Mouse (Mus musculus) forelimb bud, embryonic 11.5 days (tissue): ENCODE results near the gene Klhl40.

Experiments used
- DNase-seq: peaks from one replicate; pipeline ENCODE4 v3.0.0-alpha.2; 2012; ENCODE audit warnings: low read depth, low spot score

The Klhl40 gene

DNA sequence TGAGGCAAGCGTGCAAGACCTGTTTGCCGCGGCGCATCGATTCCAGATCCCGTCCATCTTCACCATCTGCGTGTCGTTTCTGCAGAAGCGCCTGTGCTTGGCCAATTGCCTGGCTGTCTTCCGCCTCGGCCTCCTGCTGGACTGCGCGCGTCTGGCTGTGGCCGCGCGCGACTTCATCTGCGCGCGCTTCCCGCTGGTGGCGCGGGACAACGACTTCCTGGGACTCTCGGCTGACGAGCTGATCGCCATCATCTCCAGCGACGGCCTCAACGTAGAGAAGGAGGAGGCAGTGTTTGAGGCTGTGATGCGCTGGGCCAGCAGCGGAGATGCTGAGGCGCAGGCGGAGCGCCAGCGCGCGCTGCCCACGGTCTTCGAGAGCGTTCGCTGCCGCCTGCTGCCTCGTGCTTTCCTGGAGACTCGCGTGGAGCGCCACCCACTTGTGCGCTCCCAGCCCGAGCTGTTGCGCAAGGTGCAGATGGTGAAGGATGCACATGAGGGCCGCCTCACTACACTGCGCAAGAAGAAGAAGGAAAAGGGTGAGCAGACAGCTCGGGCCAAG is 738 bp downstream of the Klhl40 start:
- no peak for DNase-seq

DNA sequence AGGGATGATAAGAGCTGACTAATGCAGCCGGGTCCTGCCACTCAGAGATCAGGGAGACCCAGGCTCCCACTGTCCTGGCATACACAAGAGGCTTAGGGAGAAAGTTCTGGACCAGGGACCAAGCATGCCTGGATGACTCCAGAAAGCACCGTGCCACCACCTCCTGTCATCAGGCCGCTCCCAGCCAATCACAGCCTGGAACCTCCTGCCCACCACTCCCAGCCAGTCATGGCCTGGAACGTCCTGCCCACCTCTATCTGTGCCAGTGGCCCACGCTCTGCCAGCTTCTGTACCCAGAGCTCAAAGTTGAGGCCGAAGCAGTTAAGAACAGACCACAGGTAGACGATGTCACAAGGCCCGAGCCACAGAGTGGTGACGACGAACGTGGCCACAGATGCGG is 7.4 kb downstream of the Klhl40 start:
- DNase-seq, result no peak

DNA sequence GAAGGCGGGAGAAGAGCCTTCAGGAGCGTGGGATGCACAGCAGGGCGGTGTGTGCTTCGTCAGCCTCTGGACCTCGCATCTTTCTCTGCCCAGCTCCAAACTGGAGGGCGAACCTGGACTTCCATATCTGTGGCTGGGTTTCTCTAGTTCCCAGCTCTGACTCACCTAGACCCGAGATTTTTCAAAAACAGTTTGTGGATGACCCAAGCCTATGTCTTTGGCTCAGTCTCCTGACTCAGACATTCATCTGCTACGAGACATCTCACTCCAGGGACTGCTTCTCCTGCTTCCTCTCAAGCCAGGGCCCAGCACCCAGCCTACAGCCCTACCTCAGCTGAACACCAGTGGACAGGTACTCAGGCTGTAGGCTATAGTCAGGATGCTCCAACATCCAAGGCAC is 7.9 kb downstream of the Klhl40 start:
- DNase-seq, result no peak

DNA sequence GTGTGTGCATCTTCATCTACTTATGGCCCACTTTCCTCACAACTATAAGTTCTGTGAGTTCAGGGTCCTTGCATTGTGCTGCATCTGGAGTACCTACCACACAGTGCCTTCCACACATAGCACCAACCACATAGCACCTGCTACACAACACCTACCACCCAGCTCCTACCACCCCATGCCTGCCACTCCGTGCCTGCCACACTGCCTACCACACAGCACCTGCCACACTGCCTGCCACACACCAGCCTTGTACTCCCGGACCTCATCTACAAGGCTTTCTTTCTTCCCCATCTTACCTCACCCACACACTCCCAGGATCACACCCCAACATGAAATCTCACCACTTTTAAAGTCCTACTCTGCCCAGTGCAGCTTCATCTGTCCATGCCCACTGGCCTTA is 9.0 kb downstream of the Klhl40 start:
- DNase-seq, result no peak

DNA sequence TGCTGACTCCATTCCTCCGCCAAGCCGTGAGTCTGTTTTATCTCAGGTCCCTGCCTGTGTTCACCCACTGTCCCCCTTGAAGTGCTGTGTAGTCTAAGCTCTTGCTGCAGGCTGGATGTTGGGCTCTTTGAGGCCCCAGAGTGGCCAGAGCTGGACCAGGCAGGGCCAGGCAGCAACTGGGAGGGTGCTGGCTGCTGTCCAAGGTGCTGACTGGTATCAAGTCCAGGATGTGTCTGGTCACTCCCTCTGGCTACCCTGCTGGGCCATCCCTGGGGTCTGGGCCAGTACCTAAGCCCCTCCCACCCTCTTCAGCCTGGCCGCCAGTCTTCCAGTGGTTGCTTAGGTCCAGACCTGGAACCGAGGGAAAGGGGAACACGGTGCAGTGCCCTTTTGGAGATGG is 13.8 kb downstream of the Klhl40 start:
- peak; percentile 73 for DNase-seq

DNA sequence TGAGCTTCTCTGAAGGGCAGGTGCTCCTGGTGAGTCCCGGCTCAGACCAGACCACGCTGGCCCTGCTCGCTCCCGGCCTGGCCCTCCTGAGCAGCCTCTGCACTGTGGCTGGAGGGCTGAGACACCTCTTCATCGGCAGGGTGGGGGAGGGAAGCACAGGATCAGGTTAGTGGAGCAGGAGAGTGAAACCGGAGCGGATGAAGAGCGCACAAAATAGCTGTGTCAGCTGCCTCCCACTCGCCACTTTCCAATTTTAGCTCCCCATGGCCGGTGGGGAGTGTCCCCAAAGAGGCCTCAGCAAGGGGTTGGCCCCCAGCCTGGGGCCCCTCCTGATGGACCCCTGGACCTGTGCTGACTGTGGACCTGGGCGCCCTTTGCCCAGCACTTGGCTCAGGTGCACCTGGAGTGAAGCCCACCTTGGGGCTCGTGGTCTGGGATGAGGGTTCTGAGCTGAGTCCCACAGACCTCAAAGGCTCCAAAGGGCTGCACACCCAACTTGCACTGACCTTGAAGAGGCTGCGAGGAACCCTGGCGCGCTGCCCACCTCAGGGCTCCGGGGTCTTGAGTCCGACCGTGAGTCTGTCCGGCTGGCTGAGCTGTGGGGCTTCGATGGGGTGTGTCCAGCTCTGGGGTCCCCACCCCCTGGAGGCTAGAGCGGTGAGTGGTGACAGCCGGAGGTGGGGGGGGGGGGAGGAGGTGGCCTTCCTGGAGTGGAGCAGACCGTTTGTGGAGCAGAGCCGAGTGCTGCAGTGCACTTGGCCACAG is 14.5 kb downstream of the Klhl40 start, which contains the start of gene Hhatl:
Hhatl (minus strand) TSS at position 751 of the 765 bp plus-strand sequence.
- no peak for DNase-seq

DNA sequence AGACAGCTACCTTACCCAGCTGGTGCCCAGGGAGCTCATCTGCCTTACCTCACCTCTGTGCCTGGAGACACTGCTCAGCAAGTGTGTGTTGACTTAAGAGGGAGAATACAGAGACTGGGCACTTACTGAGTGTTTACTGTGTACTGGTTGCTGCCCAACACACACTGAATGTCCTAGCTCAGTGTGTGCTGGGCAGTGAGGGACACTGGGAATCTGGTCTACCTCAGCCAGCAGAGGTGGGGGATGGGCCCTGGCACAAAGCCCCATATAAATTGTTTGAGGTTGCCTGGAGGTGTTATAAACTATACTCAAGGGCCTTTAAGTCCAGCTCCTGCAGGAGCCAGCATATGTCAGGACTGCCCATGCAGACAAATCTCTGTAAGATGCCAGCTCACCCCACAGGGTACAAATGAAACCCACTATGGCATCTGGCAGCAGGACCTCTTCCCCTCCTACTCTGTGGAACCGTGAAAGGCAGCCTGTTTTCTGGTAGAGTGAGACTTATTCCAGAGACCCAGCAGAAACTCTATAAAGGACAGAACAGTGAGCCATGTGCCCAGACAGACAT is 17.6 kb downstream of the Klhl40 start:
- no peak for DNase-seq

DNA sequence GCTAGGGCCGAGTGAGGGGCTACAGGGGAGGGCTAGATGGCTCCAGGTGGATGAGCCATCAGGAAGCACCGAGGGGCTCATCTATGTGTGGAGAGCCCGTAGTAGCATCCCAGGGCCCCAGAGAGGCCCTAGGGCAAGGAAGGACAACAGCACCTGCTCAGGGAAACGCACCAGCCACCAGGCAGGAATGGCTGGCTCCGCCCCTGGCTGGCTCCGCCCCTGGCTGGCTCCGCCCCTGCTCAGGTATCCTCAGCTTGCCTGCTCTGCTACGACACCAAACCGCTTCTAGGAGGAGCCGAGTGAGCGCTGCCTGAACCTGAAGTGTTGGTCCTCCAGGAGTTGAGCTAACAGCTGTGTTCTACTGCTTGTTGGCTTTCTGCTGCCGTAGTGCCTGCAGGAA is 20.3 kb downstream of the Klhl40 start:
- DNase-seq, result no peak

DNA sequence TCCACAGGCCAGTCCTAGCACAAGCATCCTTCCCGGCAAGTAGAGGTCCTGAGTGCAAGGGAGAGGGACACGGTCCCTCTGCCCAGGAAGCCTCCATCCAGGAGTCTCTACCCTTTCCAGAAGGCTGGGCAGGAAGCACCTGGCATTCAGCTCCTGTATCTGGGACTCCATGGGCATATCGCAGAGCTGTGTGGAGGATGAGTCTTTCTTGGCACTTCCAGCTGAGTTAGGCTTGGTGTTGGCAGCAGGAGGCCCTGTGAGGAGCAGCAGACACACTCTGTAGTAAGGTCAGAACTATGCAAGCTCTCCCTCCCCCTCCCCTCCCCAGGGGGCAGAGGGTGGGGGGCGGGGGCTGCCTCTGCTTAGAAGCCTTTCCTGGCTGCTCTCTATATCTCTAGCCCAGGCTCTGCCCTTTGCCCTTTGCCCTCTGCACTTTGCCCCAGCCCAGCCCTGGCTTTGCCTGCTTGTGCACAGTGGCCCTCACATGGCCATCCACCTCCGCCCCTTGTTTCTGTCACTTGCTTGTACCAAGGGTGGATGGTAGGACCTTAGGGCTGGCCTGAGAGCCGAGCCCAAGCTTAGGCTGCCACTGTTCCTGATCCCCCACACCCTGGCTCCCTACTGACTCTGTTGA is 21.6 kb downstream of the Klhl40 start:
- DNase-seq, result no peak

DNA sequence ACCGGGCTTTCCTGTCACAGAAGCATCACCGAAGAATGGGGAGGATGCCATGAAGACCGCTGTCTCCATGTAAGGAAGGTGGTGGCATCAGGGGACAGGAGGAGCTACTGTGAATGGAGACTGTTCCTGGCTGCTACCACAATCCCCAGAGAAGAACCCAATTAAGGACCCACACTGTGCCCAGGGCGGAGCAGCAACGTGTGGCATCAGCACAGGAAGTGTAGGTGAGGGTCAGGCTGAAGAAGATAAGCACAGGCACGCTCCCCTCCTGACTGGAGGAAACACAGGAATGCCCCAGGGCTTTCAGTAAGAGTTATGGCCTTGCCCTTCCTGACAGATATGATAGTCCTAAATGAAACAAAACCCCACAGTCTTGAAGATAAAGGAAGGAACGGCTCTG is 25.3 kb downstream of the Klhl40 start:
- DNase-seq, result no peak

DNA sequence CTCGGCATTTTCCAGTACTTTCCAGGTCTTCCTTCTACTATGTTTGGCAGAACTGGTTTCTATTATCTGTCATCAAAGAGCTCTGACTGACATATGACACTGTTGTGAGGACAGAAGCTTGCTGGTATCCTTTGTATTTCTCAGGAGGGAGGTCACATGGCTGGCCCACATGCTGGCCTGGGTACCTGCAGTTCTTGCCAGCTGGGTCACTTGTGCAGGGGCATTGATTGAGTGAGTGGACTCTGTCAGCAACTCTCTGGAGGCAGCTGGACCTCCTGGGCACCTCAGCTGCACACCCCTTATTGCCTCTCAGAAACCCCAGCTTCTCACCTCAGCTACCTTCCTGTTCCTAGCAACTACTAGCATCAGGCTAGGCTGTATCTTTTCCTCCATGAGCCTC is 30.1 kb downstream of the Klhl40 start:
- no peak for DNase-seq

DNA sequence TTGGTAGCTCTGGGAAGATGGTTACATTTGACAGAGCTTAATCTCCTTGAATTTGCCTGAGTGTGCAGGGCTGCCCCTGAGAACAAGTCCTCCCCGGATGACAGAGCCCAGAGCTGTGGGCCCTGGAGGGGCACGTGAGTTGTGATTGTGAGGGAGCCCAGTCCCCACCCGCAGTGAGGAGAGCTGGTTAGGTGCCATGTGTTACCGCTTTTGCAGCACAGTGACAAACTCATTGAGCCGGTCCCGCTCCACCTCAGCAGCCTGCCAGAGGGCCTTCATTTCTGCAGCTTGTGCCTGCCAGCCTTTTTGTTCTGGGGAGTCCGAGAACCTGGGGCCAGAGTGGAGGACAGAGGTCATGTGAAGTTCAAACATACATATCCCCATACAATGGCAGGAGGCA is 30.5 kb downstream of the Klhl40 start:
- DNase-seq, result no peak

DNA sequence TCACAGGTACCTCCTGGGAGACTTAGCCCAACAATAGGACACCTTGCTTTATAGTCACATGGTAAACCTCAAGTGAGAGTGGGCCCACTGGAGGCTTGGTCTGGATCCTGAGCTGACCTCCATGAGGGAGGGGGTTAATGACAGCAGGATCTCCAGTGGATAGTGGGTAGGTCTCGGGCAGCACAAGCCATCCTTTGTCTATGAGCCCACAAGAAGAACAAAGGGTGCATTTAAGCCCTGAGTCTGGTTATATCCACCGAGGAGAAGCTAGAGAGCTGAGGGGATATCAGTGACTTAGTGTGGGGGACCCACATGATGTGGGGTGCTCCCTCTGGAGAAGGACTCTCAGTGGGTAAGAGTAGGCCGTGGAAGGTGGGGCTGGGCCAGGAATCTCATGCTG is 31.1 kb downstream of the Klhl40 start:
- no peak for DNase-seq

DNA sequence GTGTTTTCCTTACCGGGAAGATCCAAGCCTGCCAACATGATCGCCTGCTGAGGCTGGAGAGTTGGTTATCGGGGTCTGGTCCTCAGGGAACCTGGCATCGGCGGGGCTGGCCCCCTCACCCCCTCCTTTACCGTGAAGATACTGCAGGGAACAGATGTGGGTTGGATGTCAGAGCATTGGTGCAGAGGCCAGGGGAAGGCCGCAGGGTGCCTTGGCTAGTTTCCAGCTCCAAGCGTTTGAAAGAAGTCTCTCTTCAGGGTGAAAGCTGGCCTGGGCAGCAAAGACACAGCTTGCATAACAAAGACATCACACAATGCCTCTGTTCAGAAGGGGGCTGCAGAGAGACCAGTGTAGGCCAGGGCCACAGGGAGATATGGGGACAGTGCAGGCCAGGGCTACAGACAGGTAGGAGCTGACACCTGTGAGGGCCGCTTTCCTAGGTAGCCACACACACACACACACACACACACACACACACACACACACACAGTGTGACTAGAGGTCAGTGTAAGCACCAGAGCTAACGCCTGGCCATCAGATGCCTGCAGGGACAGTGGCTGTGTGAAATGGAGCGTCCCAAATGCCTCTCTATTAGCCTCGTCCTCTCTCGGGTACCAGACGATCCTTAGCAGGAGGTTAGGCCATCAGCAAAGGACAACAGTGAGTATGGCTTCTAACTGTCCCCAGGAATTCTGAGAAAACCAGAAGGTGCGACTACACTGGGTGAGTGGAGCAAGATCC is 32.8 kb downstream of the Klhl40 start:
- no peak for DNase-seq

DNA sequence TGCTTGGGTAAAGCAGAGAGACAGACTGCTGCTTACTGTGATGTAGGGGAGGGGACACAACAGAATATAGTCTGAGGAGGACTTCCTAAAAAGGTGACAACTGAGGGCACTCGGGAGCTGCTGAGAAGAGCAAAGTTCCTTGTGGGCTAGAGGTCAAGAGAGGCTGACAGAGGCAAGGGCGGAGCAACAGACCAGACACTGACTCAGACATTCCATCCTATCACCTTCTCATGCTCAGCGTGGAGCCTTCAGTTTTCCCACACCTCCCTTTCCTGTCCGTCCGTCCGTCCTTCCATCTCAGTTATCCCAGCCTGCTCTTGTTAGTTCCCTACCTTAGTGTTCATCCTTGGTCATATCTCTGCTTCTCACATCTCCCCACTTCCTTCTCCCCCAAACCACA is 37.8 kb downstream of the Klhl40 start:
- DNase-seq, result no peak

DNA sequence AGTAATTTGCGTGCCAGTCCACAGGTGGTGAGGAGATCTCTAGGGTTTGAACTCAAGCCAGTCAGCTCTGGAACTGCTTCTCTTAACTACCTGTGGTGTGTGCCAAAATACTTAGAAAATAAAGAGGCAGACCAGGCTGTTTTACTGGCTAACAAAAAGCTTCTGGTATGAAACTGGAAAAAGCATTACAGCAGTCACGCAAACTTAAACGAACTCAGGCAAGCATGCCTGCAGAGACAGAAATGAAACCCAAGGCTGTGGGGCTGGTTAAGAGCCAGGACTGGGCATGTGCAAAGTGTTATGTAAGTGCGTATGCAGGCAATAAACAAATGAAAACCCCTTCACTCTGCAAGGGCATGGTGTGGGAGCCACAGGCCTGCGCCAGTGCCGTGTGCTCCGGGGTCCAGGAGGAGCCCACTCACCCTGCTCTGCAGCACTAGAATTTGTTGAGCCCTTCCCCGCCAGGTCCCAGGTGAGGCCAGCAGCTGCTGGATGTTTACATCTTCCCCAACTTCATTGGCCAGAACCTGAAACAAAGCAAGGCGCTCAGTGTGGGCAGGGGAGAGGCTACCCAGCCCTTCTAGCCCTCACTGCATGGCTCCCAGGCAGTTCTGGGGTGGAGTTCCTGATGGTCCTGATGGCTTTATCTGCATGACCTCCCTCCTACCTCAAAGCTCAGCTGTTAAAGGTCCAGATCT is 41.8 kb downstream of the Klhl40 start:
- no peak for DNase-seq

DNA sequence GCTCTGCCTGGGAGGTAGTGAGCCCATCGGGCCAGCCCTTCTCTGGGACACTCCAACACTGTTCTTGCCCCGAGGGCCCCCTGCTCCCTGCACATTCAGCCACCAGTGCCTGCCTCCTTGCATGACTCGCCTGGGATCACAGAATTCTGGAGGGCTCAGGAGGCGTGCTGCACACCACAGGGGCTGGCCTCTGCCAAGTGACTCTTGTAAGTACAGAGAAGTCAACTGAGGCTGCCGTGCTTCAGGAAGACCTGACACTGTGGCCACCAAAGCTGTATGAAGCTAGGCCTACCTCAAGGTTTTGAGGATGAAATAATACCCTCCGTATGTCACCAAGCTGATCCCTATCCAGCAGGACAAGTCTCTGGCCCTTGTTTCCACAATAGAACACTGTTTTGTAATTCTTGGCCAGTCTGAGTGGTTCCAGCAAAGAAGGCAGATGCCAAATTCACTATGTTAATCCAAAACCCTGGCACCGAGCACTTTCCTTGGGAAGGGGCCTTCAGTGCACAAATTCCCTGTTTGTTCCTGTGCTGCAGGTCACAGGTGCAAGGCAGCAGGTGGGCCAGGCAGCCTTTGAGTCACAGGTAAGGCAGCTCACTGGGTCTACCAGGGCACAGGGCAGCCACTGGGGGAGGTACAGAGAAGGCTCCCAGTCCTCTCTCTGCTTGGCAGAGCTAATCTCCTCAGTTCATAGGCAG is 42.5 kb downstream of the Klhl40 start:
- no peak for DNase-seq

DNA sequence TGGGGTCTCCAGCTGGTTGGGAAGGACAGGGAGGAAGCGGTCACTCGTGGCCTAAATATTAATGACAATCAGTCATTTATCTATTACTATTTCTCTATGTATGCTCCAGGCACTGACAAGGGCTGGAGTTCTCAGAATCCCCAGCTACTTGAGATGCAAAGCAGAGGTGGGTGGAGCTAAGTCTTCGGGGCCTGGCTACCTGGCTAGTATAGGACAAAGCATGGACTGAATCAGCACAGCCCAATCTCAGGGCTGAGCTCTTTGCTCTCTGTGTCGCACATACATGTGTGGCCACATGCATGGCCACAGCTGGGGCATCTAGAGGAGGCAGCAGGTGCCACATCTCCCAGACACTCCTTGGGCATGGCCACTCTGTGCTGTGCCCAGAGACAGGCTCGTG is 43.4 kb downstream of the Klhl40 start:
- no peak for DNase-seq

DNA sequence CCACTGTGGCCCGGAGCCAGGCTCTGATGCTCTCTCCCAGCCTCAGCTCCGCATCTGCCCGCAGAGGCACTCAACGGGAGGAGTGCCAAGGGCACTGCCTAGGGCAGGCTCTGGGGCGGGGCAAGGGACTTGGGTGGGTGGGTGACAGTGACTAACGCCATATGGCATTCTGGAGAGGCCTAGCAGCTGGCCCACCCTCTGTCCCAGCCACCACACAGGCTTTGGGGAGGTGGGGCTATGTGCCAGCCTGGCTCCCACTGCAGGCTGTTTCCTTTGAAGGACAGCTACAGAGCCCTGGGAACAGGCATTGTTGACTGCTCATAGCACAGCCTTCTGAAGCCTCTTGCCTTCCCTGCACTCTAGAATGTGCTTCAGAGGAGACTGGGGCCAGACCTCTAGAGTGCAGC is 45.2 kb downstream of the Klhl40 start:
- DNase-seq, result no peak

DNA sequence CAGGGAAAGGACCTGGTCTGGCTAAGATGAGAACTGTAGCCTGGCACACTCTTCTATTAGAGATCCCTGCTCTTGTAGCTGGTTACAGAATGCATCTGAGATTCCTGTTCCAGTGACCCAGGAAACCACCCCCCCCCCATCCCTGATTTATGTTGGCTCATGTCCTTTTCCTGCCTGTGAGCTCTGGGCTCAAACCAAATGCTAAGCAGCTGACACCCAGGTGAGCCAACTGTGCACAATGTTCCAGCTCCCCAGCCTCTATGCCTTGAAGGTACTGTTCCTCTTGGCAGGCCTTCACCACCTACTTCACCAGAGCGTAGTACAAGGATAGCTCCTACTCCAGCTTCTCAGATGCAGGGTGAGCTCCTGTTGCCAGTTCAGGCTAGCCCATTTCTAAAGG is 45.6 kb downstream of the Klhl40 start:
- no peak for DNase-seq

DNA sequence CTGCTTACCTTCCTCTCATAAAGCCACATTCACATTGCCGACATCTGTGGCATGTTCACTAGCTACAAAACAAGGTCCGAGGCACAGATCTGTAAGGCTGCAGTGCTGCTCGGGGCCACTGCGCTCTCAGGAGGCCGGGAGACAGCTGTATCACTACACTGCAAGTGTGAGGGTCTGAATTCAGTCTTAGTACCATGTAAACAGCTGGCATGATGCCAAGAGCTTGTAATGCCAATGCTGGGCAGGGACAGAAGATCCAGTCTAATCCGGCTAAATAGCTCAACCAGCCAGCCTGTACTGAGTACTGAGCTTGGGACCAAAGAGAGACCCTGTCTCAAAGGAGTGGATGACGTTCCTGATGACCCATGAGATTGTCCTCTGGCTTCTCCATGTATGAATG is 46.6 kb downstream of the Klhl40 start:
- DNase-seq, result no peak
